Mouse (Mus musculus): ENCODE measurements around the gene Hps4. TPM values are rescaled to one million over a fixed set of nuclear protein-coding genes. Genes with fewer than 3 reads are reported as not detected.

Hps4 gene
- polyA plus RNA-seq, 2 experiments = 28.0 to 52.5 TPM

DNA sequence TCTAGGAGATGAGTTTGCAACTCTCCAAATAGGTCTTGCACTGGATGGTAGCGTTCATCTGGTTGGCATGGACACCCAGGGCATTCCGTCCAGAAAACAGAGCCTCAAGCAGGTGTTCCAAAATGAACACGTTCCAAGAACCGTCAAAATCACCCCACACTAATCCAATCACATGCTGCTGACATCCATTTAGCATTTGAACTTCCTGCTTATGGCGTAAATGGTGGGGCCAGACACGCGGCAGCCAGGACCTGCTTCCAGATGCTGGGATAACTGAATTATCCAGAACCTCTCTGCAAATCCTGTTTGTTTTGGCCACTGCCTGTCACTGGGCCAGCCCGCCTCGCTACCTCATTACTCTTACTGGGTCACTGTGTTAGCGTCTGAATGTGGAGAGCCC lies 56.4 kb downstream of the Hps4 start:
- Histone ChIP-seq H3K27me3 (ENCODE audit: control insufficient read depth, insufficient read depth, low read length) (no peaks in the 10 kb centered on the region), H3K9ac (ENCODE audit: low read depth, low read length, severe bottlenecking) (no peak overlapping the region), H3K4me2 (replicated peaks; ENCODE audit: low read depth, low read length, severe bottlenecking) (no peak overlapping the region), H3K4me3 (replicated peaks; ENCODE audit: low read length) (no peak overlapping the region), H3K36me3 (ENCODE audit: control insufficient read depth, insufficient read depth, low read length) (no peaks in the 10 kb centered on the region), H3K9me3 (ENCODE audit: control insufficient read depth, low read length) (no peaks in the 10 kb centered on the region), H3K4me1 (ENCODE audit: control insufficient read depth, insufficient read depth, low read length) (peaks cover under 1% of the 10 kb centered on the region; the same call in 1 of the 2 replicates), H3K27ac (replicated peaks; ENCODE audit: low read depth, low read length) (no peak overlapping the region)
- 65% methylated on average over 10 of the region's 10 CpGs for WGBS
- no peak for TF ChIP-seq POLR2A (IDR thresholded peaks at IDR 0.05; ENCODE audit: borderline replicate concordance, extremely low read depth, insufficient read depth, insufficient read length)
- DNase-seq (ENCODE audit: low spot score) = no peak
- ATAC-seq (ENCODE audit: low FRiP score, low read depth) = no peak

DNA sequence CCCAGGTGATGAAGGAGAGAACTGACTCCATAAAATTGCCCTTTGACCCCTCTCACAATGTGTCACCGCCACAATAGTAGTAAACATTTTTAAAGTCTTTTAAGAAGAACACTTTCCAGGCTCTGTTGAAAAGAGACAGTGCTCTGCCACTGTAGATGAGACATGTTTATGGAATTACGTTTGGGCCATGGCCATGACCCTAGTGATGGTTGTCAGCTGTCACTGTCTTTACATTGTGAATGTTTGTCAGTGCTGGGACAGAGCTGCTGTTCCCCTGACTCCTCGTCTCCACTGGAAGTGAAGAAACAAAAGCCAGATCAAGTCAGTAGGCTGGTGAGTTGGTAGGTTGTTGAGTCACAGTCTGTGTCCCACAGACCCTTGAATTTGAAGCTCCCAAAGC lies 59.6 kb downstream of the Hps4 start:
- TF ChIP-seq POLR2A (IDR thresholded peaks at IDR 0.05; ENCODE audit: borderline replicate concordance, extremely low read depth, insufficient read depth, insufficient read length) = no peak
- Histone ChIP-seq H3K9me3 (ENCODE audit: control insufficient read depth, low read length) (no peaks in the 10 kb centered on the region), H3K36me3 (ENCODE audit: control insufficient read depth, insufficient read depth, low read length) (no peaks in the 10 kb centered on the region), H3K27ac (replicated peaks; ENCODE audit: low read depth, low read length) (no peak overlapping the region), H3K4me2 (replicated peaks; ENCODE audit: low read depth, low read length, severe bottlenecking) (no peak overlapping the region), H3K4me3 (replicated peaks; ENCODE audit: low read length) (no peak overlapping the region), H3K27me3 (ENCODE audit: control insufficient read depth, insufficient read depth, low read length) (no peaks in the 10 kb centered on the region), H3K4me1 (ENCODE audit: control insufficient read depth, insufficient read depth, low read length) (no peaks in the 10 kb centered on the region), H3K9ac (ENCODE audit: low read depth, low read length, severe bottlenecking) (no peak overlapping the region)
- 53% methylated on average over 3 of the region's 3 CpGs for WGBS
- no peak for ATAC-seq (ENCODE audit: low FRiP score, low read depth)
- no peak for DNase-seq (ENCODE audit: low spot score)

DNA sequence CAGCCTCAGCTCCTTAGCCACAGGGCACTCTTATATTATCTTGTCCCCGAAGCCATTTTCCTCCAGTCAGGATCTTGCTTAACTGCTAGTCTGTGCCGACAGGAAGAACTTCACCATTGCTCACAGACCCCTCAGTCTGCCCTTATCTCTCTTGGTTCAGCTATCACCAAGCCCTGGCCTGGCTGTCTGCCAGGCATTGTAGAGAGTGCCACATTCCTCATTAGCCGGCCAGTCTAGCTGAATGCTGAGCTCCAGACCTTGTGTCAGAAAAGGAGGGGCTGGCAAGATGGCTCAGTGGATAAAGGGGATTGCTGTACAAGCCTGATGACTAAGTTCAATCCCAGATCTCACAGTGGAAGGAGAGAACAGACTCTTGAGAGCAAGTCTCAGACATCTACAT lies 63.1 kb downstream of the Hps4 start:
- Histone ChIP-seq H3K36me3 (ENCODE audit: control insufficient read depth, insufficient read depth, low read length) (no peaks in the 10 kb centered on the region), H3K27me3 (ENCODE audit: control insufficient read depth, insufficient read depth, low read length) (no peaks in the 10 kb centered on the region), H3K27ac (replicated peaks; ENCODE audit: low read depth, low read length) (no peak overlapping the region), H3K4me1 (ENCODE audit: control insufficient read depth, insufficient read depth, low read length) (no peaks in the 10 kb centered on the region), H3K4me3 (replicated peaks; ENCODE audit: low read length) (no peak overlapping the region), H3K9ac (ENCODE audit: low read depth, low read length, severe bottlenecking) (no peak overlapping the region), H3K4me2 (replicated peaks; ENCODE audit: low read depth, low read length, severe bottlenecking) (no peak overlapping the region), H3K9me3 (ENCODE audit: control insufficient read depth, low read length) (no peaks in the 10 kb centered on the region)
- no peak for ATAC-seq (ENCODE audit: low FRiP score, low read depth)
- no peak for TF ChIP-seq POLR2A (IDR thresholded peaks at IDR 0.05; ENCODE audit: borderline replicate concordance, extremely low read depth, insufficient read depth, insufficient read length)
- DNase-seq (ENCODE audit: low spot score) = no peak
- WGBS = 64% methylated on average over 3 of the region's 3 CpGs

DNA sequence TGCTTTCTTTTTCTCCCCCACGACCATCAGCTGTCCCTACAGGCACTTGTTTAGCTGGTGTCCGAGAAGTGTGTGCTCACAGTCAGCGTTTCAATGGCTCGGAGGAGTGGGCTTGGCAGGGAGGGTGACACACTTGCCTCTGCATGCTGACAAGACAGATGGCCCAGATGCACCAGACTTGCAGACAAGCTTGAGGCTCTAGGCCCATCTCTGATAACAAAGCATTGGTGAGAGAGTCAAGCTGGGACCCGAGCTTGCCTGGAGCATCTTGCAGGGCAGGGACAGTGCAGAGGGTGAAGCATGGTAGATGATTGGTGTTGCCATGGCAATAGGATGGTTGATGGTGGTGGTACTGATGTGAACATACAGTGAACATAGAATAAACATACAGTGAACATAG lies 66.4 kb downstream of the Hps4 start:
- Histone ChIP-seq H3K4me1 (ENCODE audit: control insufficient read depth, insufficient read depth, low read length) (no peaks in the 10 kb centered on the region), H3K27ac (replicated peaks; ENCODE audit: low read depth, low read length) (no peak overlapping the region), H3K27me3 (ENCODE audit: control insufficient read depth, insufficient read depth, low read length) (no peaks in the 10 kb centered on the region), H3K4me2 (replicated peaks; ENCODE audit: low read depth, low read length, severe bottlenecking) (no peak overlapping the region), H3K36me3 (ENCODE audit: control insufficient read depth, insufficient read depth, low read length) (no peaks in the 10 kb centered on the region), H3K9me3 (ENCODE audit: control insufficient read depth, low read length) (no peaks in the 10 kb centered on the region), H3K4me3 (replicated peaks; ENCODE audit: low read length) (no peak overlapping the region), H3K9ac (ENCODE audit: low read depth, low read length, severe bottlenecking) (no peak overlapping the region)
- no peak for TF ChIP-seq POLR2A (IDR thresholded peaks at IDR 0.05; ENCODE audit: borderline replicate concordance, extremely low read depth, insufficient read depth, insufficient read length)
- 60% methylated on average over 5 of the region's 5 CpGs for WGBS
- ATAC-seq (ENCODE audit: low FRiP score, low read depth) (no peak), DNase-seq (ENCODE audit: low spot score) (no peak)

DNA sequence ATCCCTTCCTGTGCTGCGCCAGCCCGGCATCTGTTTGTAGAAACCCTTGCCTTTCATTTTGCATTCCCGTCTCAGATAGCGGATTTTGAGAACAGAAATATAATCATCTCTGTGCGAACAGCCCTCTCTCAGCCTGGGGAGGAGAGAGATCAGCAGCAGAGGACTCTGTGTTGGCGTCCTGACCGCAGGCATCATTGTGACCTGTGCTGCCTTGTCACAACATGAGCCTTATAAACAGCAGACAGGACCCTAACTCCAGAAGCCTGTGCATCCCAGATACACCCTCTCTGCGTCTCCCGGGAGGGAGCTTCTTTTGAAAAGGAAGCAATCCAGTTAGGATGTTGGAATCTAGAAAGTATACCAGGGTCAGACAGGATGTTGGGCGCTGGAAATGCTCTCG lies 68.2 kb downstream of the Hps4 start:
- no peak overlapping the region for H3K4me2 ChIP-seq (replicated peaks; ENCODE audit: low read depth, low read length, severe bottlenecking)
- no peak for TF ChIP-seq POLR2A (IDR thresholded peaks at IDR 0.05; ENCODE audit: borderline replicate concordance, extremely low read depth, insufficient read depth, insufficient read length)
- DNase-seq (ENCODE audit: low spot score) (no peak), ATAC-seq (ENCODE audit: low FRiP score, low read depth) (no peak)
- H3K27ac ChIP-seq (replicated peaks; ENCODE audit: low read depth, low read length) = no peak overlapping the region
- 44% methylated on average over 11 of the region's 11 CpGs for WGBS
- H3K36me3 ChIP-seq (ENCODE audit: control insufficient read depth, insufficient read depth, low read length) = no peaks in the 10 kb centered on the region
- no peaks in the 10 kb centered on the region for H3K9me3 ChIP-seq (ENCODE audit: control insufficient read depth, low read length)
- no peaks in the 10 kb centered on the region for H3K4me1 ChIP-seq (ENCODE audit: control insufficient read depth, insufficient read depth, low read length)
- no peaks in the 10 kb centered on the region for H3K27me3 ChIP-seq (ENCODE audit: control insufficient read depth, insufficient read depth, low read length)
- no peak overlapping the region for H3K4me3 ChIP-seq (replicated peaks; ENCODE audit: low read length)
- H3K9ac ChIP-seq (ENCODE audit: low read depth, low read length, severe bottlenecking) = no peak overlapping the region

All from limb, embryonic 14.5 days (tissue).